Mouse (Mus musculus) liver, adult 2 months (tissue): ENCODE measurements at regions not wholly inside any gene's neighbourhood (a gene's known extent, or its start where the extent isn't known, plus 50 kb on each side); places are given as distances from the start of the nearest gene placed in this dataset.

ENCODE experiments used
- DNase-seq: peaks from one replicate; pipeline ENCODE4 v3.0.0-alpha.2; 2011; ENCODE audit warnings: low read depth, low spot score; ENCODE audit errors: extremely low read depth
- H3K27ac ChIP-seq: fragments of 200-500 bp; replicated peaks from 2 replicates; pipeline ENCODE4 v1.5.1; 2012; ENCODE audit warnings: low read depth, mild to moderate bottlenecking, control low read depth, inconsistent platforms, low read length; ENCODE audit not compliant: insufficient read depth
- H3K27me3 ChIP-seq: fragments of 200-500 bp; 2 replicates; pipeline ENCODE4 v1.6.1; 2012; ENCODE audit warnings: mild to moderate bottlenecking, moderate library complexity, low read length, inconsistent platforms; ENCODE audit not compliant: control insufficient read depth, insufficient read depth
- H3K36me3 ChIP-seq: fragments of 200-500 bp; 2 replicates; pipeline ENCODE4 v1.6.1; 2012; ENCODE audit warnings: low read length, inconsistent platforms; ENCODE audit not compliant: control insufficient read depth, insufficient read depth
- H3K4me1 ChIP-seq: fragments of 200-500 bp; 2 replicates; pipeline ENCODE4 v1.6.1; 2011; ENCODE audit warnings: low read length; ENCODE audit not compliant: control insufficient read depth, insufficient read depth
- H3K4me3 ChIP-seq: fragments of 200-500 bp; 2 replicates; pipeline ENCODE4 v1.5.1; 2011; ENCODE audit warnings: low read depth, mild to moderate bottlenecking, control low read depth, low read length, moderate library complexity; ENCODE audit not compliant: insufficient read depth
- H3K79me2 ChIP-seq: fragments of 200-500 bp; 2 replicates; pipeline ENCODE4 v1.6.1; 2012; ENCODE audit warnings: inconsistent platforms, mild to moderate bottlenecking, low read length, moderate library complexity; ENCODE audit not compliant: control insufficient read depth, insufficient read depth
- H3K9ac ChIP-seq: fragments of 200-500 bp; 2 replicates; pipeline ENCODE4 v1.6.1; 2012; ENCODE audit warnings: low read depth, mild to moderate bottlenecking, control low read depth, inconsistent platforms, low read length
- CTCF ChIP-seq: fragments of 200-500 bp; IDR thresholded peaks from 2 replicates; pipeline ENCODE4 v1.5.1; 2011; ENCODE audit warnings: low read depth, low read length, control low read depth
- POLR2A ChIP-seq: fragments of 200-500 bp; IDR thresholded peaks from 2 replicates; pipeline ENCODE4 v1.6.1; 2011; ENCODE audit warnings: low read length, control low read depth; ENCODE audit not compliant: insufficient read depth; ENCODE audit errors: extremely low read depth
- WGBS: fragments of 180-500 bp; shearing (Covaris S2); methylation state at CpG from one replicate; pipeline ENCODE4 v1.1.7; 2018; 5-methylcytosine and 5-hydroxymethylcytosine counted together

- no peak overlapping the region for H3K9ac ChIP-seq
- TF ChIP-seq POLR2A: no peak
- no peak for TF ChIP-seq CTCF
- no peaks in the 10 kb centered on the region for H3K79me2 ChIP-seq
- H3K27me3 ChIP-seq: no peaks in the 10 kb centered on the region; the same call in 1 of the 2 replicates
- no peaks in the 10 kb centered on the region for H3K36me3 ChIP-seq
- no peaks in the 10 kb centered on the region for H3K4me1 ChIP-seq
- H3K27ac ChIP-seq: no peak overlapping the region
- WGBS: 84% methylated on average over 7 of the region's 7 CpGs
- no peak overlapping the region for H3K4me3 ChIP-seq
- no peak for DNase-seq
These were observed 127.1 kb downstream of the Chst1 start for GRCm38 (mm10) chr2:92726640-92727039.

- Histone ChIP-seq H3K79me2 (no peaks in the 10 kb centered on the region), H3K36me3 (no peaks in the 10 kb centered on the region), H3K27me3 (no peaks in the 10 kb centered on the region; the same call in 1 of the 2 replicates), H3K9ac (no peak overlapping the region), H3K4me1 (no peaks in the 10 kb centered on the region), H3K27ac (no peak overlapping the region), H3K4me3 (no peak overlapping the region)
- 70% methylated on average over 2 of the region's 2 CpGs for WGBS
- no peak for DNase-seq
- no peak for TF ChIP-seq POLR2A
- TF ChIP-seq CTCF: no peak
These were observed 127.7 kb downstream of the Chst1 start for GRCm38 (mm10) chr2:92727241-92727640.

GRCm38 (mm10) chr2:92728388-92728787 lies 128.9 kb downstream of the Chst1 start:
- no peak for DNase-seq
- no peak overlapping the region for H3K4me3 ChIP-seq

GRCm38 (mm10) chr2:92730371-92730770 lies 130.9 kb downstream of the Chst1 start:
- TF ChIP-seq POLR2A (no peak), CTCF (no peak)
- Histone ChIP-seq H3K79me2 (no peaks in the 10 kb centered on the region), H3K27ac (no peak overlapping the region), H3K4me1 (no peaks in the 10 kb centered on the region), H3K4me3 (no peak overlapping the region), H3K27me3 (no peaks in the 10 kb centered on the region), H3K36me3 (no peaks in the 10 kb centered on the region), H3K9ac (no peak overlapping the region)
- DNase-seq: no peak
- WGBS: 96% methylated on average over 6 of the region's 6 CpGs

More at GRCm38 (mm10) chr2:92728388-92728787, 128.9 kb downstream of the Chst1 start:
- H3K79me2 ChIP-seq: no peaks in the 10 kb centered on the region
- no peak overlapping the region for H3K27ac ChIP-seq
- no peak for TF ChIP-seq POLR2A
- TF ChIP-seq CTCF: no peak
- H3K36me3 ChIP-seq: no peaks in the 10 kb centered on the region
- no peaks in the 10 kb centered on the region; the same call in 1 of the 2 replicates for H3K27me3 ChIP-seq
- H3K4me1 ChIP-seq: no peaks in the 10 kb centered on the region
- H3K9ac ChIP-seq: no peak overlapping the region
- WGBS: 82% methylated on average over 3 of the region's 3 CpGs

GRCm38 (mm10) chr2:92733403-92733802 lies 133.9 kb downstream of the Chst1 start:
- no peak overlapping the region for H3K4me3 ChIP-seq
- WGBS: 86% methylated on average over 1 of the region's 1 CpGs
- H3K79me2 ChIP-seq: no peaks in the 10 kb centered on the region
- no peak overlapping the region for H3K27ac ChIP-seq
- no peaks in the 10 kb centered on the region for H3K4me1 ChIP-seq
- H3K27me3 ChIP-seq: no peaks in the 10 kb centered on the region
- no peak for TF ChIP-seq POLR2A
- no peaks in the 10 kb centered on the region for H3K36me3 ChIP-seq
- no peak for DNase-seq
- H3K9ac ChIP-seq: no peak overlapping the region

- 71% methylated on average over 5 of the region's 5 CpGs for WGBS
- Histone ChIP-seq H3K27ac (no peak overlapping the region), H3K79me2 (no peaks in the 10 kb centered on the region), H3K36me3 (no peaks in the 10 kb centered on the region), H3K4me3 (no peak overlapping the region), H3K27me3 (no peaks in the 10 kb centered on the region), H3K4me1 (no peaks in the 10 kb centered on the region; the same call in 1 of the 2 replicates), H3K9ac (no peak overlapping the region)
- DNase-seq: no peak
- TF ChIP-seq CTCF (no peak), POLR2A (no peak)
These were observed 136.3 kb downstream of the Chst1 start for GRCm38 (mm10) chr2:92735784-92736183.
